Mouse (Mus musculus): ENCODE results near the gene Efnb2. TPM values are rescaled to one million over a fixed set of nuclear protein-coding genes. Genes with fewer than 3 reads are reported as not detected.

Gene Efnb2
- total and polyA plus RNA-seq, 3 experiments = 0.12 to 0.19 TPM; not detected in 1

GRCm38 (mm10) chr8:8571625-8572215 is 89.3 kb downstream of the Efnb2 start:
- Histone ChIP-seq H3K4me3 (ENCODE audit: control insufficient read depth in 1 of 2, insufficient read depth in 1 of 2, low read depth in 2 of 2, low read length in 2 of 2) (no peak overlapping the region), H3K4me1 (ENCODE audit: control insufficient read depth in 1 of 2, insufficient read depth in 2 of 2, low read length in 2 of 2) (no peaks in the 10 kb centered on the region), H3K27me3 (ENCODE audit: control insufficient read depth in 1 of 2, insufficient read depth in 2 of 2, low read length in 2 of 2) (no peaks in the 10 kb centered on the region), H3K9ac (ENCODE audit: control insufficient read depth, low read depth, low read length, poor library complexity, severe bottlenecking) (no peak overlapping the region), H3K36me3 (ENCODE audit: control insufficient read depth in 1 of 2, insufficient read depth in 2 of 2, low read length in 2 of 2) (no peaks in the 10 kb centered on the region), H3K79me2 (ENCODE audit: control insufficient read depth, insufficient read depth, low read length, poor library complexity) (no peaks in the 10 kb centered on the region), H3K9me3 (replicated peaks; ENCODE audit: insufficient read depth, low read length) (no peaks in the 10 kb centered on the region), H3K27ac (ENCODE audit: control insufficient read depth, low read depth, low read length) (no peak overlapping the region)
- DNase-seq (ENCODE audit: low read depth, low spot score) = no peak
- no peak for TF ChIP-seq CHD2 (IDR thresholded peaks at IDR 0.05; ENCODE audit: low read length)
- no peak for TF ChIP-seq USF1 (IDR thresholded peaks at IDR 0.05; ENCODE audit: low read depth, low read length)
- no peak for TF ChIP-seq USF2 (IDR thresholded peaks at IDR 0.05; ENCODE audit: borderline replicate concordance in 1 of 2, insufficient read depth in 1 of 2, low read depth in 1 of 2, low read length in 2 of 2)
- no peak for TF ChIP-seq ZMIZ1 (IDR thresholded peaks at IDR 0.05; ENCODE audit: low read depth, low read length)
- no peak for TF ChIP-seq MXI1 (IDR thresholded peaks at IDR 0.05; ENCODE audit: low read depth, low read length)
- TF ChIP-seq EP300 (IDR thresholded peaks at IDR 0.05; ENCODE audit: low read depth in 1 of 2, low read length in 2 of 2) = no peak
- no peak for TF ChIP-seq POLR2AphosphoS2 (IDR thresholded peaks at IDR 0.05; ENCODE audit: low read length)
- TF ChIP-seq SIN3A (IDR thresholded peaks at IDR 0.05; ENCODE audit: low read length) = no peak
- TF ChIP-seq TBP (IDR thresholded peaks at IDR 0.05; ENCODE audit: low read depth, low read length) = no peak
- no peak for TF ChIP-seq GATA1 (IDR thresholded peaks at IDR 0.05; ENCODE audit: low read depth, low read length)
- TF ChIP-seq ZC3H11A (IDR thresholded peaks at IDR 0.05; ENCODE audit: low read depth, low read length) = no peak
- no peak for TF ChIP-seq GABPA (IDR thresholded peaks at IDR 0.05; ENCODE audit: low read depth, low read length)
- TF ChIP-seq E2F4 (IDR thresholded peaks at IDR 0.05; ENCODE audit: borderline replicate concordance, low read depth, low read length) = no peak
- TF ChIP-seq SMC3 (IDR thresholded peaks at IDR 0.05; ENCODE audit: low read depth, low read length) = no peak
- no peak for TF ChIP-seq MAZ (IDR thresholded peaks at IDR 0.05; ENCODE audit: low read depth, low read length)
- TF ChIP-seq BHLHE40 (IDR thresholded peaks at IDR 0.05; ENCODE audit: borderline replicate concordance, low read depth, low read length) = no peak
- no peak for TF ChIP-seq NELFE (IDR thresholded peaks at IDR 0.05; ENCODE audit: low read depth, low read length)

- TF ChIP-seq NRF1 (IDR thresholded peaks at IDR 0.05; ENCODE audit: insufficient read depth, low read depth, low read length, poor library complexity, severe bottlenecking) = no peak
- no peak for TF ChIP-seq MAFK (IDR thresholded peaks at IDR 0.05; ENCODE audit: borderline replicate concordance, low read depth, low read length)
- TF ChIP-seq BHLHE40 (IDR thresholded peaks at IDR 0.05; ENCODE audit: borderline replicate concordance, low read depth, low read length) = no peak
- no peak for TF ChIP-seq ZC3H11A (IDR thresholded peaks at IDR 0.05; ENCODE audit: low read depth, low read length)
- no peak for TF ChIP-seq GATA1 (IDR thresholded peaks at IDR 0.05; ENCODE audit: low read depth, low read length)
- TF ChIP-seq USF1 (IDR thresholded peaks at IDR 0.05; ENCODE audit: low read depth, low read length) = no peak
- no peak for TF ChIP-seq TAL1 (IDR thresholded peaks at IDR 0.05; ENCODE audit: low read length)
- TF ChIP-seq ZNF384 (IDR thresholded peaks at IDR 0.05; ENCODE audit: low read depth, low read length) = no peak
- TF ChIP-seq TBP (IDR thresholded peaks at IDR 0.05; ENCODE audit: low read depth, low read length) = no peak
- TF ChIP-seq ELF1 (IDR thresholded peaks at IDR 0.05; ENCODE audit: low read depth, low read length) = no peak
- Histone ChIP-seq H3K9me3 (replicated peaks; ENCODE audit: insufficient read depth, low read length) (no peaks in the 10 kb centered on the region), H3K36me3 (ENCODE audit: control insufficient read depth in 1 of 2, insufficient read depth in 2 of 2, low read length in 2 of 2) (no peaks in the 10 kb centered on the region), H3K9ac (ENCODE audit: control insufficient read depth, low read depth, low read length, poor library complexity, severe bottlenecking) (no peak overlapping the region), H3K27ac (ENCODE audit: control insufficient read depth, low read depth, low read length) (no peak overlapping the region), H3K4me1 (ENCODE audit: control insufficient read depth in 1 of 2, insufficient read depth in 2 of 2, low read length in 2 of 2) (no peaks in the 10 kb centered on the region), H3K4me3 (ENCODE audit: control insufficient read depth in 1 of 2, insufficient read depth in 1 of 2, low read depth in 2 of 2, low read length in 2 of 2) (no peak overlapping the region), H3K79me2 (ENCODE audit: control insufficient read depth, insufficient read depth, low read length, poor library complexity) (no peaks in the 10 kb centered on the region), H3K27me3 (ENCODE audit: control insufficient read depth in 1 of 2, insufficient read depth in 2 of 2, low read length in 2 of 2) (no peaks in the 10 kb centered on the region)
- DNase-seq (ENCODE audit: low read depth, low spot score) = no peak
Observed at GRCm38 (mm10) chr8:8569280-8569679, 91.8 kb downstream of the Efnb2 start.

All from MEL (cell line).